Mouse (Mus musculus): ENCODE measurements at regions not wholly inside any gene's neighbourhood (a gene's known extent, or its start where the extent isn't known, plus 50 kb on each side); places are given as distances from the start of the nearest gene placed in this dataset.

- TF ChIP-seq EP300 (IDR thresholded peaks at IDR 0.05; ENCODE audit: low read depth): no peak
- no peak for TF ChIP-seq CTCF (IDR thresholded peaks at IDR 0.05; ENCODE audit: low read depth)
- Histone ChIP-seq H3K4me3 (ENCODE audit: low read depth, low read length) (no peak overlapping the region), H3K4me1 (ENCODE audit: insufficient read depth) (no peaks in the 10 kb centered on the region), H3K27me3 (ENCODE audit: insufficient read depth, low read length) (no peaks in the 10 kb centered on the region), H3K27ac (ENCODE audit: low read depth) (no peak overlapping the region), H3K4me2 (ENCODE audit: low read depth, low read length) (no peak overlapping the region), H3K9ac (replicated peaks) (no peak overlapping the region), H3K9me3 (ENCODE audit: low read length) (no peaks in the 10 kb centered on the region), H3K36me3 (replicated peaks; ENCODE audit: insufficient read depth, low read length) (no peaks in the 10 kb centered on the region)
- WGBS (ENCODE audit: insufficient replicate concordance): 62% methylated on average over 7 of the region's 7 CpGs
- DNase-seq: no peak
- ATAC-seq: no peak
These were observed 102.0 kb upstream of the 4931429L15Rik start for GRCm38 (mm10) chr9:46421688-46422274.

GRCm38 (mm10) chr9:46411686-46412085 is 91.9 kb upstream of the 4931429L15Rik start:
- H3K4me2 ChIP-seq (ENCODE audit: low read depth, low read length): no peak overlapping the region
- TF ChIP-seq CTCF (IDR thresholded peaks at IDR 0.05; ENCODE audit: low read depth): no peak
- no peak for TF ChIP-seq EP300 (IDR thresholded peaks at IDR 0.05; ENCODE audit: low read depth)
- H3K9ac ChIP-seq (replicated peaks): no peak overlapping the region
- no peak overlapping the region for H3K4me3 ChIP-seq (ENCODE audit: low read depth, low read length)
- ATAC-seq (no peak), DNase-seq (no peak)
- H3K27ac ChIP-seq (ENCODE audit: low read depth): no peak overlapping the region
- no peaks in the 10 kb centered on the region for H3K4me1 ChIP-seq (ENCODE audit: insufficient read depth)
- H3K27me3 ChIP-seq (ENCODE audit: insufficient read depth, low read length): no peaks in the 10 kb centered on the region
- H3K36me3 ChIP-seq (replicated peaks; ENCODE audit: insufficient read depth, low read length): no peaks in the 10 kb centered on the region
- H3K9me3 ChIP-seq (ENCODE audit: low read length): peaks cover 6% of the 10 kb centered on the region; the same call in 1 of the 2 replicates
- WGBS (ENCODE audit: insufficient replicate concordance): 78% methylated on average over 10 of the region's 10 CpGs

- no peak for ATAC-seq
- WGBS (ENCODE audit: insufficient replicate concordance): 69% methylated on average over 10 of the region's 10 CpGs
- Histone ChIP-seq H3K4me3 (ENCODE audit: low read depth, low read length) (no peak overlapping the region), H3K36me3 (replicated peaks; ENCODE audit: insufficient read depth, low read length) (no peaks in the 10 kb centered on the region), H3K27me3 (ENCODE audit: insufficient read depth, low read length) (no peaks in the 10 kb centered on the region), H3K4me2 (ENCODE audit: low read depth, low read length) (no peak overlapping the region), H3K9me3 (ENCODE audit: low read length) (peaks cover 6% of the 10 kb centered on the region; the same call in 1 of the 2 replicates), H3K9ac (replicated peaks) (no peak overlapping the region), H3K27ac (ENCODE audit: low read depth) (no peak overlapping the region), H3K4me1 (ENCODE audit: insufficient read depth) (no peaks in the 10 kb centered on the region)
- no peak for DNase-seq
- TF ChIP-seq EP300 (IDR thresholded peaks at IDR 0.05; ENCODE audit: low read depth) (no peak), CTCF (IDR thresholded peaks at IDR 0.05; ENCODE audit: low read depth) (no peak)
These were observed 89.0 kb upstream of the 4931429L15Rik start for GRCm38 (mm10) chr9:46408776-46409175.

GRCm38 (mm10) chr9:46406606-46407005 is 86.8 kb upstream of the 4931429L15Rik start:
- no peak for ATAC-seq

DNA sequence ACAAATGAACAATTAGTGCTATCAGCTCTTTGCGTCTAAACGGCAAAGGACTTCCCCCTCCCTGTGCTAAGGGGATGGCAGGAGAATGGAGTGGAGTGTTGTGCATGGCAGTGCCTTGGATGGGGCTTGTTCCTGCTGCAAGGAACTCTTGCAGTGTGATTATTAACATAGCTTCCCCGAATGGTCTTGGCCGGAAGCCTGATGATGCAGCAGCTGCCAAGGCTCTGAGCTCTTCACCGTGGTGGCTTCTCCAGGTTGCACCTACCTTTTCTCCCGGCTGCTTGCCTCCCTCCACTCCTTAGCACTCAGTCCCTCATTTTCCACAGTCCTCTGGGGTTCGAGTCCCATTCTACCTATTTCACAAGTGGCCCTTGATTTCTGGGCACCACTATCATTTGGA is 76.8 kb upstream of the 4931429L15Rik start:
- TF ChIP-seq EP300 (IDR thresholded peaks at IDR 0.05; ENCODE audit: low read depth) (no peak), CTCF (IDR thresholded peaks at IDR 0.05; ENCODE audit: low read depth) (no peak)
- H3K27me3 ChIP-seq (ENCODE audit: insufficient read depth, low read length): peaks cover 13% of the 10 kb centered on the region; the same call in 1 of the 2 replicates
- no peak overlapping the region for H3K27ac ChIP-seq (ENCODE audit: low read depth)
- no peaks in the 10 kb centered on the region for H3K36me3 ChIP-seq (replicated peaks; ENCODE audit: insufficient read depth, low read length)
- H3K4me3 ChIP-seq (ENCODE audit: low read depth, low read length): no peak overlapping the region
- H3K4me1 ChIP-seq (ENCODE audit: insufficient read depth): no peaks in the 10 kb centered on the region
- 64% methylated on average over 7 of the region's 7 CpGs for WGBS (ENCODE audit: insufficient replicate concordance)
- no peaks in the 10 kb centered on the region for H3K9me3 ChIP-seq (ENCODE audit: low read length)
- H3K9ac ChIP-seq (replicated peaks): no peak overlapping the region
- H3K4me2 ChIP-seq (ENCODE audit: low read depth, low read length): no peak overlapping the region
- DNase-seq: no peak
- no peak for ATAC-seq

More at GRCm38 (mm10) chr9:46406606-46407005, 86.8 kb upstream of the 4931429L15Rik start:
- Histone ChIP-seq H3K4me3 (ENCODE audit: low read depth, low read length) (no peak overlapping the region), H3K4me2 (ENCODE audit: low read depth, low read length) (no peak overlapping the region), H3K27me3 (ENCODE audit: insufficient read depth, low read length) (no peaks in the 10 kb centered on the region), H3K36me3 (replicated peaks; ENCODE audit: insufficient read depth, low read length) (no peaks in the 10 kb centered on the region), H3K9me3 (ENCODE audit: low read length) (no peaks in the 10 kb centered on the region), H3K27ac (ENCODE audit: low read depth) (no peak overlapping the region), H3K9ac (replicated peaks) (no peak overlapping the region), H3K4me1 (ENCODE audit: insufficient read depth) (no peaks in the 10 kb centered on the region)
- 79% methylated on average over 8 of the region's 8 CpGs for WGBS (ENCODE audit: insufficient replicate concordance)
- TF ChIP-seq CTCF (IDR thresholded peaks at IDR 0.05; ENCODE audit: low read depth) (no peak), EP300 (IDR thresholded peaks at IDR 0.05; ENCODE audit: low read depth) (no peak)
- DNase-seq: no peak

DNA sequence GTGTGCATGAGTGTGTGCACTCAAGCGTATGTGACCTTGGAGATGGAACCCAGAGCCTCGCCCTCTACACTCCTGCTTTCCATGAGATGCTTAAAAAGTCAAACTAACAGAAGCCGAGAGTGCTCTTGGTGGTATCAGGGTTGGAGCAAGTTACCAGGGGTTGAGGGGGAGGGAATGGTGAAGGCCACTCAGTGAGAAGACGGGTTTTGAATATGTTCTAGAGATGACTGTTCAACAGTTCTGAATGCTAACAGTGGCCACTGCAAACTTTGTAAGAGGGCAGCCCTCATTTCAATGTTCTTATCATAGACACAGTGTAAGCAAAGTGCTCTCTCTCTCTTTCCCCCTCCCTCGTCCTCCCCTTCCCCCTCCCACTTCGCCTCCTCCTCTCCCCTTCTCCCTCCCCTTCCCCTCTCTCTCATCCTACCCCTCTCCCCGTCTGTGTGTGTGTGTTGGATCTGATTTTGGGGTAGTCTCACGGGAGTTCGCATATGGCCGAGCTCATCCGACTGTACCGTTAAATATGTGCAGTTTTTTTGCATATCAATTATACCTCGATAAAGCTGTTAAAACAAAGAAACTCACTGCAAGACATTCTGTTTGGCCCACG is 75.5 kb upstream of the 4931429L15Rik start:
- DNase-seq (no peak), ATAC-seq (no peak)
- Histone ChIP-seq H3K36me3 (replicated peaks; ENCODE audit: insufficient read depth, low read length) (no peaks in the 10 kb centered on the region), H3K27me3 (ENCODE audit: insufficient read depth, low read length) (peaks cover 13% of the 10 kb centered on the region; the same call in 1 of the 2 replicates), H3K9ac (replicated peaks) (no peak overlapping the region), H3K4me1 (ENCODE audit: insufficient read depth) (no peaks in the 10 kb centered on the region), H3K4me3 (ENCODE audit: low read depth, low read length) (no peak overlapping the region), H3K9me3 (ENCODE audit: low read length) (no peaks in the 10 kb centered on the region), H3K27ac (ENCODE audit: low read depth) (no peak overlapping the region), H3K4me2 (ENCODE audit: low read depth, low read length) (no peak overlapping the region)
- 49% methylated on average over 14 of the region's 14 CpGs for whole genome bisulfite sequencing (ENCODE audit: insufficient replicate concordance)
- no peak for TF ChIP-seq EP300 (IDR thresholded peaks at IDR 0.05; ENCODE audit: low read depth)
- TF ChIP-seq CTCF (IDR thresholded peaks at IDR 0.05; ENCODE audit: low read depth): no peak

All from liver, postnatal 0 days (tissue).